In genomic region chr16:11461612-11462011, GRCm38 (mm10) we compare ENCODE assay signal across 8 mouse cellular contexts.
DNase-seq lines count a peak whose midpoint lies in the region; ATAC-seq and TF ChIP-seq lines count a peak whose summit lies in the region.

No protein-coding gene starts in this region.

- 0 out of 2 replicates have a peak, but pooled peaks cover 2% of the 10 kb centered on the region for H3K36me3 ChIP-seq in heart, embryonic 16.5 days (ENCODE audit: control insufficient read depth, insufficient read depth)
- H3K36me3 ChIP-seq in hindbrain, embryonic 14.5 days (replicated peaks; ENCODE audit: control insufficient read depth, insufficient read depth), result peaks cover 6% of the 10 kb centered on the region; the same call in 1 of the 2 replicates

- H3K9ac ChIP-seq in heart, embryonic 16.5 days (ENCODE audit: low read length), result peak overlapping the region; percentile 41
- no peak overlapping the region for H3K9ac ChIP-seq in hindbrain, embryonic 14.5 days

- no peak for TF ChIP-seq CTCF in lung, adult 2 months (IDR thresholded peaks at IDR 0.05; ENCODE audit: insufficient read depth, low read length)

- no peak overlapping the region for H3K4me3 ChIP-seq in lung, adult 2 months (replicated peaks; ENCODE audit: extremely low read depth, low read depth, low read length)
- no peak overlapping the region for H3K4me3 ChIP-seq in heart, embryonic 16.5 days (ENCODE audit: low read length)
- H3K4me3 ChIP-seq in hindbrain, embryonic 14.5 days (replicated peaks; ENCODE audit: low read length), result no peak overlapping the region

- no peak for TF ChIP-seq POLR2A in lung, adult 2 months (IDR thresholded peaks at IDR 0.05; ENCODE audit: borderline replicate concordance, extremely low read depth, low read depth, low read length)

- H3K9me3 ChIP-seq in heart, embryonic 16.5 days (replicated peaks; ENCODE audit: control insufficient read depth, low read length), result no peaks in the 10 kb centered on the region
- no peaks in the 10 kb centered on the region for H3K9me3 ChIP-seq in hindbrain, embryonic 14.5 days (ENCODE audit: control insufficient read depth, low read length)

- peak overlapping the region; percentile 42 for H3K4me2 ChIP-seq in heart, embryonic 16.5 days (ENCODE audit: low read depth, low read length)
- no peak overlapping the region for H3K4me2 ChIP-seq in hindbrain, embryonic 14.5 days (replicated peaks)

- peak overlapping the region; percentile 93 for H3K27ac ChIP-seq in heart, embryonic 16.5 days (ENCODE audit: low read length)
- no peak overlapping the region for H3K27ac ChIP-seq in hindbrain, embryonic 14.5 days

- 25% methylated on average over 7 of the region's 7 CpGs for WGBS in lung, adult 2 months
- WGBS in heart, embryonic 16.5 days, result 11% methylated on average over 7 of the region's 7 CpGs
- WGBS in hindbrain, embryonic 14.5 days, result 86% methylated on average over 7 of the region's 7 CpGs

- DNase-seq in lung, adult 18-20 months, result peak; percentile 46 to 54
- no peak for DNase-seq in lung, adult 2 months
- peak; percentile 33 to 50 for DNase-seq in cerebellum, postnatal 36 days
- DNase-seq in left cerebral cortex, postnatal 36 days (ENCODE audit: low spot score in 2 of 2), result peak; percentile 75 to 76
- no peak for DNase-seq in hindbrain, embryonic 14.5 days (ENCODE audit: low spot score)
- DNase-seq in spleen, adult 12 weeks (ENCODE audit: low spot score), result no peak

- H3K4me1 ChIP-seq in lung, adult 2 months (ENCODE audit: control insufficient read depth, insufficient read depth, low read length), result peaks cover 9% of the 10 kb centered on the region
- H3K4me1 ChIP-seq in heart, embryonic 16.5 days (ENCODE audit: control insufficient read depth, insufficient read depth, low read length), result peaks cover 24% of the 10 kb centered on the region
- H3K4me1 ChIP-seq in hindbrain, embryonic 14.5 days (replicated peaks; ENCODE audit: control insufficient read depth, insufficient read depth, low read length), result no peaks in the 10 kb centered on the region

- H3K27me3 ChIP-seq in heart, embryonic 16.5 days (ENCODE audit: control insufficient read depth, insufficient read depth, low read length), result no peaks in the 10 kb centered on the region
- no peaks in the 10 kb centered on the region for H3K27me3 ChIP-seq in hindbrain, embryonic 14.5 days (ENCODE audit: control insufficient read depth, insufficient read depth, low read length)

- intact Hi-C loops in left cerebral cortex, postnatal 36 days (cut with DNase I), result loop anchor here (10.0 kb wide), 1 partner anchor 523 kb away; the partner anchor contains the start of gene Shisa9

- peak; percentile 93 for ATAC-seq in heart, embryonic 16.5 days (replicated peaks; ENCODE audit: extremely low read depth, insufficient read depth, low FRiP score)
- ATAC-seq in monocyte, adult 5-6 weeks (replicated peaks; ENCODE audit: insufficient number of reproducible peaks, low FRiP score, low TSS enrichment, poor library complexity, severe bottlenecking), result peak; percentile 91
- no peak for ATAC-seq in hindbrain, embryonic 14.5 days (ENCODE audit: low FRiP score)

Comparison
In these comparisons a context has a peak if more than half of its experiments do, and no peak if none do; other contexts are left out.
1. DNase-seq: peak in lung, adult 18-20 months (2 of 2), cerebellum, postnatal 36 days (2 of 2) and left cerebral cortex, postnatal 36 days (2 of 2); none in lung, adult 2 months (single experiment), hindbrain, embryonic 14.5 days (single experiment) and spleen, adult 12 weeks (single experiment).